18 mouse cellular contexts compared by ENCODE assay signal in genomic region chr7:49488493-49489087, GRCm38 (mm10).
DNase-seq lines count a peak whose midpoint lies in the region; ATAC-seq and TF ChIP-seq lines count a peak whose summit lies in the region.
"Had no signal": no experiment of that assay in that cellular context is flagged by ENCODE, and none has a peak within 500 bp of the region (broad histone marks: within the 10 kb centered on the region; RNA-seq: fewer than 3 reads in every experiment).

No protein-coding gene starts in this region.

- 0 out of 2 replicates have a peak, but pooled peaks have one; percentile 34 for ATAC-seq in intestine, embryonic 14.5 days (replicated peaks; ENCODE audit: low FRiP score, low TSS enrichment, low read depth)
- no peak for ATAC-seq in intestine, postnatal 0 days
- ATAC-seq in liver, postnatal 0 days, result no peak
- ATAC-seq in kidney, embryonic 16.5 days (ENCODE audit: low FRiP score, low TSS enrichment), result peak; percentile 68
- no peak for ATAC-seq in monocyte, adult 5-6 weeks (replicated peaks; ENCODE audit: insufficient number of reproducible peaks, low FRiP score, low TSS enrichment, poor library complexity, severe bottlenecking)
- ATAC-seq: midbrain, embryonic 13.5 days had no signal

- DNase-seq in intestine, embryonic 14.5 days (ENCODE audit: low spot score), result no peak
- no peak for DNase-seq in liver, postnatal 0 days
- no peak for DNase-seq in liver
- peak; percentile 58 for DNase-seq in thymus, postnatal 4 days
- DNase-seq: adrenal gland, postnatal 25 days; cerebellum, adult 11-12 months; cerebellum, postnatal 14 days; embryo, embryonic 11 days; heart, postnatal 14 days; lung, postnatal 10 days had no signal

- WGBS in intestine, embryonic 14.5 days, result 45% methylated on average over 4 of the region's 4 CpGs
- 38% methylated on average over 4 of the region's 4 CpGs for WGBS in intestine, postnatal 0 days
- WGBS in liver, postnatal 0 days (ENCODE audit: insufficient replicate concordance), result 61% methylated on average over 4 of the region's 4 CpGs
- 16% methylated on average over 4 of the region's 4 CpGs for WGBS in kidney, embryonic 16.5 days

- H3K4me3 ChIP-seq in intestine, embryonic 14.5 days (ENCODE audit: low read depth, low read length), result no peak overlapping the region
- no peak overlapping the region for H3K4me3 ChIP-seq in intestine, postnatal 0 days (ENCODE audit: low read depth, low read length)
- no peak overlapping the region for H3K4me3 ChIP-seq in liver, postnatal 0 days (ENCODE audit: low read depth, low read length)
- H3K4me3 ChIP-seq in kidney, embryonic 16.5 days (ENCODE audit: low read length), result no peak overlapping the region
- H3K4me3 ChIP-seq: heart, embryonic 12.5 days; liver, embryonic 15.5 days; midbrain, embryonic 13.5 days; stomach, embryonic 15.5 days had no signal

- no peak overlapping the region for H3K27ac ChIP-seq in intestine, embryonic 14.5 days (ENCODE audit: low read depth)
- H3K27ac ChIP-seq in intestine, postnatal 0 days (ENCODE audit: low read depth, low read length), result no peak overlapping the region
- H3K27ac ChIP-seq in liver, postnatal 0 days (ENCODE audit: low read depth), result peak overlapping the region; percentile 2; the same call in 1 of the 2 replicates
- H3K27ac ChIP-seq in kidney, embryonic 16.5 days (ENCODE audit: low read length), result peak overlapping the region; percentile 65
- H3K27ac ChIP-seq: hindbrain, embryonic 14.5 days; liver, embryonic 15.5 days; midbrain, embryonic 13.5 days; stomach, embryonic 15.5 days had no signal

- no peak for TF ChIP-seq EP300 in liver, postnatal 0 days (IDR thresholded peaks at IDR 0.05; ENCODE audit: low read depth)

- H3K9me3 ChIP-seq in intestine, embryonic 14.5 days (ENCODE audit: control insufficient read depth, low read length), result no peaks in the 10 kb centered on the region
- H3K9me3 ChIP-seq in intestine, postnatal 0 days (ENCODE audit: control insufficient read depth), result no peaks in the 10 kb centered on the region
- H3K9me3 ChIP-seq in liver, postnatal 0 days (ENCODE audit: low read length), result no peaks in the 10 kb centered on the region
- no peaks in the 10 kb centered on the region for H3K9me3 ChIP-seq in kidney, embryonic 16.5 days (ENCODE audit: low read length)
- H3K9me3 ChIP-seq: liver, embryonic 15.5 days; midbrain, embryonic 13.5 days; stomach, embryonic 15.5 days had no signal

- no peak overlapping the region for H3K4me2 ChIP-seq in intestine, embryonic 14.5 days (ENCODE audit: low read length)
- H3K4me2 ChIP-seq in intestine, postnatal 0 days (replicated peaks; ENCODE audit: low read depth), result no peak overlapping the region
- H3K4me2 ChIP-seq in liver, postnatal 0 days (ENCODE audit: low read depth, low read length), result no peak overlapping the region
- no peak overlapping the region for H3K4me2 ChIP-seq in kidney, embryonic 16.5 days (replicated peaks; ENCODE audit: low read depth, low read length)
- H3K4me2 ChIP-seq: heart, embryonic 12.5 days; hindbrain, embryonic 14.5 days; liver, embryonic 15.5 days; midbrain, embryonic 13.5 days; stomach, embryonic 15.5 days had no signal

- H3K27me3 ChIP-seq in intestine, embryonic 14.5 days (replicated peaks; ENCODE audit: control insufficient read depth, insufficient read depth, low read length), result no peaks in the 10 kb centered on the region
- H3K27me3 ChIP-seq in intestine, postnatal 0 days (replicated peaks; ENCODE audit: control insufficient read depth, insufficient read depth, low read length), result no peaks in the 10 kb centered on the region
- no peaks in the 10 kb centered on the region for H3K27me3 ChIP-seq in liver, postnatal 0 days (ENCODE audit: insufficient read depth, low read length)
- no peaks in the 10 kb centered on the region for H3K27me3 ChIP-seq in kidney, embryonic 16.5 days (ENCODE audit: insufficient read depth, low read length)
- H3K27me3 ChIP-seq: heart, embryonic 12.5 days; liver, embryonic 15.5 days; stomach, embryonic 15.5 days had no signal

- TF ChIP-seq CTCF in intestine, postnatal 0 days (IDR thresholded peaks at IDR 0.05; ENCODE audit: low read depth), result no peak
- TF ChIP-seq CTCF in liver, postnatal 0 days (IDR thresholded peaks at IDR 0.05; ENCODE audit: low read depth), result no peak

- H3K4me1 ChIP-seq in intestine, embryonic 14.5 days (replicated peaks; ENCODE audit: control insufficient read depth, insufficient read depth, low read length), result peaks cover 9% of the 10 kb centered on the region; the same call in 1 of the 2 replicates
- H3K4me1 ChIP-seq in intestine, postnatal 0 days (replicated peaks; ENCODE audit: control insufficient read depth, insufficient read depth, low read length), result no peaks in the 10 kb centered on the region
- H3K4me1 ChIP-seq in liver, postnatal 0 days (ENCODE audit: insufficient read depth), result peaks cover 20% of the 10 kb centered on the region
- H3K4me1 ChIP-seq in kidney, embryonic 16.5 days (ENCODE audit: insufficient read depth, low read length), result peaks cover 58% of the 10 kb centered on the region

- no peak overlapping the region for H3K9ac ChIP-seq in intestine, embryonic 14.5 days (ENCODE audit: low read length)
- H3K9ac ChIP-seq in intestine, postnatal 0 days (ENCODE audit: low read depth, low read length), result no peak overlapping the region
- H3K9ac ChIP-seq in liver, postnatal 0 days (replicated peaks), result no peak overlapping the region
- no peak overlapping the region for H3K9ac ChIP-seq in kidney, embryonic 16.5 days (replicated peaks; ENCODE audit: low read length)
- H3K9ac ChIP-seq: heart, embryonic 12.5 days; hindbrain, embryonic 14.5 days; liver, embryonic 15.5 days; midbrain, embryonic 13.5 days; stomach, embryonic 15.5 days had no signal

- H3K36me3 ChIP-seq in intestine, embryonic 14.5 days (ENCODE audit: control insufficient read depth, insufficient read depth, low read length), result peaks cover 27% of the 10 kb centered on the region
- H3K36me3 ChIP-seq in intestine, postnatal 0 days (ENCODE audit: control insufficient read depth, insufficient read depth), result peaks cover 25% of the 10 kb centered on the region
- H3K36me3 ChIP-seq in liver, postnatal 0 days (replicated peaks; ENCODE audit: insufficient read depth, low read length), result no peaks in the 10 kb centered on the region; the same call in 1 of the 2 replicates
- H3K36me3 ChIP-seq in kidney, embryonic 16.5 days (ENCODE audit: insufficient read depth, low read length), result no peaks in the 10 kb centered on the region; the same call in 1 of the 2 replicates
- H3K36me3 ChIP-seq: stomach, embryonic 15.5 days had no signal

Comparison
In these comparisons a context has a peak if more than half of its experiments do, and no peak if none do; other contexts are left out.
1. ATAC-seq: peak in intestine, embryonic 14.5 days (single experiment) and kidney, embryonic 16.5 days (single experiment); none in intestine, postnatal 0 days (single experiment), liver, postnatal 0 days (single experiment) and monocyte, adult 5-6 weeks (single experiment).
2. H3K27ac ChIP-seq: peak in liver, postnatal 0 days (single experiment) and kidney, embryonic 16.5 days (single experiment); none in intestine, embryonic 14.5 days (single experiment) and intestine, postnatal 0 days (single experiment).